Mouse (Mus musculus) activated CD4-positive, CD25-positive, alpha-beta regulatory T cell, adult 9 weeks (primary cell): ENCODE data around the gene Bcap31. TPM values are rescaled to one million over a fixed set of nuclear protein-coding genes. Genes with fewer than 3 reads are reported as not detected.

ENCODE experiments used
- polyA plus RNA-seq: library from polyadenylated mRNA; unstranded; fragments of 100-300 nt; shearing (Covaris generic); gene quantifications from one replicate; pipeline ENCODE4 v1.2.1, GENCODE M21; 2017

Gene Bcap31
- 351 TPM for polyA plus RNA-seq

GRCm38 (mm10) chrX:73716109-73716661 lies at the start of gene Bcap31, which contains the start of gene Abcd1:
Bcap31 (minus strand) TSS chrX:73716175.
Abcd1 (plus strand) TSS chrX:73716597.

GRCm38 (mm10) chrX:73756334-73757140 lies 40.6 kb upstream of the Bcap31 start, which contains the start of gene Plxnb3:
Plxnb3 (plus strand) TSS chrX:73757090.

GRCm38 (mm10) chrX:73672879-73673618 lies 42.9 kb downstream of the Bcap31 start, which contains the start of gene Slc6a8:
Slc6a8 (plus strand) TSS chrX:73673150.

GRCm38 (mm10) chrX:73659575-73660283 lies 56.2 kb downstream of the Bcap31 start, which contains the start of gene Pnck:
Pnck (minus strand) TSS chrX:73660117.

GRCm38 (mm10) chrX:73639255-73639675 lies 76.7 kb downstream of the Bcap31 start, which contains the start of gene Dusp9:
Dusp9 (plus strand) TSS chrX:73639419.

Other genes starting within 250 kb of the Bcap31 start
- 0.22 TPM for gene Bgn, start 232.6 kb downstream of the Bcap31 start, polyA plus RNA-seq
- not detected for gene Atp2b3, start 213.1 kb downstream of the Bcap31 start, polyA plus RNA-seq
- 0.33 TPM for gene Dusp9, start 76.8 kb downstream of the Bcap31 start, polyA plus RNA-seq
- 1.7 TPM for gene Pnck, start 56.1 kb downstream of the Bcap31 start, polyA plus RNA-seq
- 0.13 TPM for gene Slc6a8, start 43.0 kb downstream of the Bcap31 start, polyA plus RNA-seq
- 48.7 TPM for gene Abcd1, start 422 bp upstream of the Bcap31 start, polyA plus RNA-seq
- 0.05 TPM for gene Plxnb3, start 40.9 kb upstream of the Bcap31 start, polyA plus RNA-seq
- gene Srpk3, start 58.2 kb upstream of the Bcap31 start, polyA plus RNA-seq: 1.5 TPM
- gene Idh3g, start 70.7 kb upstream of the Bcap31 start, polyA plus RNA-seq: 231 TPM
- gene Ssr4, start 70.9 kb upstream of the Bcap31 start, polyA plus RNA-seq: 233 TPM
- 0.39 TPM for gene Pdzd4, start 108.8 kb upstream of the Bcap31 start, polyA plus RNA-seq
- gene Avpr2, start 175.9 kb upstream of the Bcap31 start, polyA plus RNA-seq: 6.1 TPM
- 7.8 TPM for gene L1cam, start 179.9 kb upstream of the Bcap31 start, polyA plus RNA-seq
- 349 TPM for gene Arhgap4, start 205.7 kb upstream of the Bcap31 start, polyA plus RNA-seq
- gene Naa10, start 205.8 kb upstream of the Bcap31 start, polyA plus RNA-seq: 231 TPM
- 7.8 TPM for gene Renbp, start 214.7 kb upstream of the Bcap31 start, polyA plus RNA-seq